Mouse (Mus musculus): ENCODE data around the gene Car5a. TPM values are rescaled to one million over a fixed set of nuclear protein-coding genes. Genes with fewer than 3 reads are reported as not detected.

Gene Car5a
- total and polyA plus RNA-seq, 3 experiments, result 0.08 TPM; not detected in 2

GRCm38 (mm10) chr8:121927316-121927715, 17.4 kb downstream of the Car5a start (continued):
- no peak for TF ChIP-seq MYB (IDR thresholded peaks at IDR 0.05; ENCODE audit: low read depth, low read length)

GRCm38 (mm10) chr8:121926266-121926665, 18.4 kb downstream of the Car5a start:
- DNase-seq (ENCODE audit: low read depth, low spot score), result no peak
- Histone ChIP-seq H3K27ac (ENCODE audit: control insufficient read depth, low read depth, low read length) (no peak overlapping the region), H3K9me3 (replicated peaks; ENCODE audit: insufficient read depth, low read length) (no peaks in the 10 kb centered on the region), H3K4me1 (ENCODE audit: control insufficient read depth in 1 of 2, insufficient read depth in 2 of 2, low read length in 2 of 2) (peaks cover 5 to 8% of the 10 kb centered on the region in 2 experiments), H3K27me3 (ENCODE audit: control insufficient read depth in 1 of 2, insufficient read depth in 2 of 2, low read length in 2 of 2) (peaks cover 0 to 2% of the 10 kb centered on the region in 2 experiments; a peak in 2 of 4 replicates), H3K4me3 (ENCODE audit: control insufficient read depth in 1 of 2, insufficient read depth in 1 of 2, low read depth in 2 of 2, low read length in 2 of 2) (no peak overlapping the region), H3K9ac (ENCODE audit: control insufficient read depth, low read depth, low read length, poor library complexity, severe bottlenecking) (no peak overlapping the region), H3K36me3 (ENCODE audit: control insufficient read depth in 1 of 2, insufficient read depth in 2 of 2, low read length in 2 of 2) (0 out of 4 replicates have a peak, but pooled peaks cover 0 to 2% of the 10 kb centered on the region in 2 experiments), H3K79me2 (ENCODE audit: control insufficient read depth, insufficient read depth, low read length, poor library complexity) (no peaks in the 10 kb centered on the region)
- TF ChIP-seq MAFK (IDR thresholded peaks at IDR 0.05; ENCODE audit: borderline replicate concordance, low read depth, low read length) (no peak), MYC (IDR thresholded peaks at IDR 0.05; ENCODE audit: low read depth, low read length) (no peak), USF2 (IDR thresholded peaks at IDR 0.05; ENCODE audit: borderline replicate concordance in 1 of 2, insufficient read depth in 1 of 2, low read depth in 1 of 2, low read length in 2 of 2) (no peak), USF1 (IDR thresholded peaks at IDR 0.05; ENCODE audit: low read depth, low read length) (no peak), RAD21 (IDR thresholded peaks at IDR 0.05; ENCODE audit: low read depth, low read length) (no peak)

- Histone ChIP-seq H3K36me3 (ENCODE audit: control insufficient read depth in 1 of 2, insufficient read depth in 2 of 2, low read length in 2 of 2) (0 out of 4 replicates have a peak, but pooled peaks cover 0 to 2% of the 10 kb centered on the region in 2 experiments), H3K27ac (ENCODE audit: control insufficient read depth, low read depth, low read length) (no peak overlapping the region), H3K27me3 (ENCODE audit: control insufficient read depth in 1 of 2, insufficient read depth in 2 of 2, low read length in 2 of 2) (peaks cover 0 to 2% of the 10 kb centered on the region in 2 experiments; a peak in 2 of 4 replicates), H3K79me2 (ENCODE audit: control insufficient read depth, insufficient read depth, low read length, poor library complexity) (no peaks in the 10 kb centered on the region), H3K9me3 (replicated peaks; ENCODE audit: insufficient read depth, low read length) (no peaks in the 10 kb centered on the region), H3K4me3 (ENCODE audit: control insufficient read depth in 1 of 2, insufficient read depth in 1 of 2, low read depth in 2 of 2, low read length in 2 of 2) (peak overlapping the region in 1 of 2 experiments; percentile 4; a peak in 2 of 4 replicates), H3K4me1 (ENCODE audit: control insufficient read depth in 1 of 2, insufficient read depth in 2 of 2, low read length in 2 of 2) (peaks cover 5 to 8% of the 10 kb centered on the region in 2 experiments), H3K9ac (ENCODE audit: control insufficient read depth, low read depth, low read length, poor library complexity, severe bottlenecking) (0 out of 2 replicates have a peak overlapping the region, but pooled peaks have one; percentile 43)
- no peak for TF ChIP-seq MYC (IDR thresholded peaks at IDR 0.05; ENCODE audit: low read depth, low read length)
- peak; percentile 77 for TF ChIP-seq RAD21 (IDR thresholded peaks at IDR 0.05; ENCODE audit: low read depth, low read length)
- no peak for TF ChIP-seq NELFE (IDR thresholded peaks at IDR 0.05; ENCODE audit: low read depth, low read length)
- TF ChIP-seq TCF12 (IDR thresholded peaks at IDR 0.05; ENCODE audit: low read depth, low read length), result no peak
- peak; percentile 90 to 95 (median 94) for TF ChIP-seq CTCF (IDR thresholded peaks at IDR 0.05 in 2 of 3, conservative IDR thresholded peaks at IDR 0.05 in 1 of 3; ENCODE audit: control insufficient read depth in 1 of 3, insufficient read depth in 1 of 3, low read depth in 2 of 3, low read length in 3 of 3, poor library complexity in 1 of 3, severe bottlenecking in 1 of 3)
- no peak for TF ChIP-seq MEF2A (IDR thresholded peaks at IDR 0.05; ENCODE audit: extremely low read depth, insufficient replicate concordance, low read depth, low read length, poor library complexity, severe bottlenecking)
- TF ChIP-seq SMC3 (IDR thresholded peaks at IDR 0.05; ENCODE audit: low read depth, low read length), result peak; percentile 81
- TF ChIP-seq ELF1 (IDR thresholded peaks at IDR 0.05; ENCODE audit: low read depth, low read length), result no peak
- no peak for TF ChIP-seq EP300 (IDR thresholded peaks at IDR 0.05; ENCODE audit: low read depth in 1 of 2, low read length in 2 of 2)
- TF ChIP-seq SIN3A (IDR thresholded peaks at IDR 0.05; ENCODE audit: low read length), result peak; percentile 42; the same call in 1 of the 2 replicates
- peak; percentile 41; the same call in 1 of the 2 replicates for TF ChIP-seq MXI1 (IDR thresholded peaks at IDR 0.05; ENCODE audit: low read depth, low read length)
- TF ChIP-seq ZC3H11A (IDR thresholded peaks at IDR 0.05; ENCODE audit: low read depth, low read length), result peak; percentile 64
- no peak for TF ChIP-seq ZKSCAN1 (IDR thresholded peaks at IDR 0.05; ENCODE audit: low read depth, low read length)
- TF ChIP-seq ZNF384 (IDR thresholded peaks at IDR 0.05; ENCODE audit: low read depth, low read length), result peak; percentile 22; the same call in 1 of the 2 replicates
- no peak for TF ChIP-seq ZMIZ1 (IDR thresholded peaks at IDR 0.05; ENCODE audit: low read depth, low read length)
- DNase-seq (ENCODE audit: low read depth, low spot score), result peak; percentile 89
These were observed 19.1 kb downstream of the Car5a start for GRCm38 (mm10) chr8:121925624-121926023.
